Mouse (Mus musculus) neutrophil, adult 65 days (primary cell): ENCODE data around the gene Smdt1. TPM values are rescaled to one million over a fixed set of nuclear protein-coding genes. Genes with fewer than 3 reads are reported as not detected.

Experiments
- total RNA-seq: library from RNA; stranded (reverse); gene quantifications from 2 replicates; pipeline ENCODE4 v1.2.4, GENCODE M21; 2023

The Smdt1 gene
- 69.9 and 76.6 TPM in 2 replicates for total RNA-seq

DNA sequence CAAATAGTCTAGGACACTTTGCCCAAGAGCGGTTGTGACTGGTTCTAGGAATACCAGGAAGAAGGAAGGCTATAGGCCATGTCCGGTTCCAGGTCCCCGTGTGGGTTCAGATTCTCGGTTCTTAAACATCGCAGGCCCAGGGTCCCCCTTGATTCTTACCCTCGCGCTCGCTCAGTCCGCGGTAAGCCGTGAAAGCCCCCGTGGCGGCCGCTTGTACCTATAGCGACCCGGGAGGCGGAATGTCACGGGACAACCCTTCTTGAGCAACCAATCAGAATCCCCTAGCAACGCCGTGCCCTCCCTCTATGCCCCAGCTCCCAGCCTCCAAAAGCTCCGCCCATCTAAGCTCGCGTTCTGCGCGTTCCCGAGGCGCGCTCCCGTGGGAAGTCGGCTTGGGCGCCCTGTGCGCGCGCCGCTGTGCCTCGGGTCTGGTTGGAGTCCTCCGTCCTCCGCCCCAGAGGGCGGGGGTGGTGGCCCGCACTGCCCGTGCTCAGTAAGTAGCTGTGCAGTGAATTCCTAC, at the start of gene Smdt1, which contains the start of the genes Naga and Pheta2:
TSS of gene Smdt1 (plus strand) at position 367 of the 520 bp plus-strand sequence.
TSS of gene Naga (minus strand) at position 333 of the 520 bp plus-strand sequence.
TSS of gene Pheta2 (plus strand) at position 350 of the 520 bp plus-strand sequence.

GRCm38 (mm10) chr15:82298764-82299561, 39.8 kb upstream of the Smdt1 start, which contains the start of gene Wbp2nl:
Gene Wbp2nl, plus strand, starts transcription at chr15:82298954.

GRCm38 (mm10) chr15:82354126-82354945, 15.6 kb downstream of the Smdt1 start, which contains the start of gene Ndufa6:
Gene Ndufa6, minus strand, starts transcription at chr15:82354322.

GRCm38 (mm10) chr15:82379871-82380713, 41.3 kb downstream of the Smdt1 start, which contains the start of gene Cyp2d22:
Gene Cyp2d22, minus strand, starts transcription at chr15:82380260.

GRCm38 (mm10) chr15:82393922-82394321, 55.2 kb downstream of the Smdt1 start, which contains the start of gene Cyp2d11:
Gene Cyp2d11, minus strand, starts transcription at chr15:82394022.

Other genes starting within 250 kb of the Smdt1 start
- gene Ccdc134, start 211.0 kb upstream of the Smdt1 start, total RNA-seq = 10.6 and 19.5 TPM in 2 replicates
- 71.2 and 99.3 TPM in 2 replicates for gene Srebf2, start 191.8 kb upstream of the Smdt1 start, total RNA-seq
- not detected in 2 replicates for gene Shisa8, start 126.1 kb upstream of the Smdt1 start, total RNA-seq
- gene Tnfrsf13c, start 114.6 kb upstream of the Smdt1 start, total RNA-seq = 0.63 and 1.0 TPM in 2 replicates
- gene Cenpm, start 94.2 kb upstream of the Smdt1 start, total RNA-seq = 10.1 and 10.9 TPM in 2 replicates
- gene 1500009C09Rik, start 86.6 kb upstream of the Smdt1 start, total RNA-seq = not detected in 2 replicates
- gene Sept3, start 64.1 kb upstream of the Smdt1 start, total RNA-seq = not detected in 2 replicates
- gene Wbp2nl, start 40.0 kb upstream of the Smdt1 start, total RNA-seq = not detected in 2 replicates
- 81.3 and 94.9 TPM in 2 replicates for gene Naga, start within 50 bp of the Smdt1 start, total RNA-seq
- gene Pheta2, start within 50 bp of the Smdt1 start, total RNA-seq = 0.47 and 0.79 TPM in 2 replicates
- gene Ndufa6, start 15.4 kb downstream of the Smdt1 start, total RNA-seq = 69.4 and 71.0 TPM in 2 replicates
- gene Cyp2d22, start 41.3 kb downstream of the Smdt1 start, total RNA-seq = 0.57 and 1.6 TPM in 2 replicates
- gene Cyp2d11, start 55.1 kb downstream of the Smdt1 start, total RNA-seq = not detected in 2 replicates
- not detected in 2 replicates for gene Cyp2d10, start 68.2 kb downstream of the Smdt1 start, total RNA-seq
- not detected in 2 replicates for gene Cyp2d9, start 94.5 kb downstream of the Smdt1 start, total RNA-seq
- not detected in 2 replicates for gene Cyp2d12, start 216.1 kb downstream of the Smdt1 start, total RNA-seq